Mouse (Mus musculus) neural tube, embryonic 12.5 days (tissue): ENCODE data around the gene Pcsk5. TPM values are rescaled to one million over a fixed set of nuclear protein-coding genes. Genes with fewer than 3 reads are reported as not detected.

Experiments
- ATAC-seq: fragments of 200-750 bp; cut with Nextera tagmentation; 2 replicates; pipeline ENCODE4 v1.8.0; 2017; ENCODE audit warnings: low read depth, mild to moderate bottlenecking, moderate TSS enrichment, moderate library complexity; ENCODE audit not compliant: low FRiP score
- H3K27ac ChIP-seq: fragments of 300-500 bp; sonication (generic); 2 replicates; pipeline ENCODE4 v1.5.1; 2016
- H3K27me3 ChIP-seq: fragments of 300-500 bp; sonication (generic); replicated peaks from 2 replicates; pipeline ENCODE4 v1.6.1; 2016; ENCODE audit warnings: mild to moderate bottlenecking
- H3K36me3 ChIP-seq: fragments of 300-500 bp; sonication (generic); 2 replicates; pipeline ENCODE4 v1.6.1; 2016; ENCODE audit warnings: mild to moderate bottlenecking
- H3K4me1 ChIP-seq: fragments of 300-500 bp; sonication (generic); 2 replicates; pipeline ENCODE4 v1.6.1; 2016
- H3K4me2 ChIP-seq: fragments of 300-500 bp; sonication (generic); replicated peaks from 2 replicates; pipeline ENCODE4 v1.6.1; 2016; ENCODE audit warnings: mild to moderate bottlenecking
- H3K4me3 ChIP-seq: fragments of 300-500 bp; sonication (generic); 2 replicates; pipeline ENCODE4 v1.5.1; 2016
- H3K9ac ChIP-seq: fragments of 300-500 bp; sonication (generic); 2 replicates; pipeline ENCODE4 v1.6.1; 2016; ENCODE audit warnings: mild to moderate bottlenecking
- H3K9me3 ChIP-seq: fragments of 300-500 bp; sonication (generic); 2 replicates; pipeline ENCODE4 v1.6.1; 2016; ENCODE audit warnings: mild to moderate bottlenecking
- WGBS: fragments of 180-500 bp; shearing (Covaris S2); methylation state at CpG from one replicate; pipeline ENCODE4 v1.1.7; 2016; 5-methylcytosine and 5-hydroxymethylcytosine counted together
- polyA plus RNA-seq: library from polyadenylated mRNA; unstranded; fragments of >200 nt; fragmentation: Nextera tagmentation; extraction: Ambion mirVana; gene quantifications from 2 replicates; pipeline ENCODE4 v1.2.1, GENCODE M21; 2016

Gene Pcsk5
- polyA plus RNA-seq, 1 experiment from 2014 or later: 10.4 TPM

DNA sequence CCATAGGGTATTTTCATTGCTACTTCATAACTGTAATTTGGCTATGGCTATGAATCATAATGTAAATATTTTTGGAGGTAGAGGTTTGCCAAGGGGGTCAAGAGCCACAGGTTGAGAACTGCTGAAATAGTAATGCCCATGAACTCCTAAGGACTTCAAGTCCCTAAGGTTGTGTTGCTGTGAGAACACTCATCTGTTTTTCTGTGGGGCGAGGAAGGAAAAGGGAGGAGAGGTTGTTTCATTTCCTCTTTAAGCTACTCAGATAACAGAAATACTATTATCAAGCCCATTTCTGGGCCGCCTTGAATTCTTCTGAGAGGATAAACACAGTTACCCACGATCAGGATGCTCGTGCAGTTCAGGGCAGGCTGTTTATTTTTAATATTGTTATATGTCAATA lies 440.6 kb downstream of the Pcsk5 start:
- no peak for ATAC-seq
- no peaks in the 10 kb centered on the region for H3K27me3 ChIP-seq
- H3K9me3 ChIP-seq: no peaks in the 10 kb centered on the region
- no peak overlapping the region for H3K4me2 ChIP-seq
- 87% methylated on average over 4 of the region's 4 CpGs for WGBS
- no peak overlapping the region for H3K27ac ChIP-seq
- no peak overlapping the region for H3K4me3 ChIP-seq
- H3K9ac ChIP-seq: no peak overlapping the region
- H3K4me1 ChIP-seq: peaks cover 9% of the 10 kb centered on the region
- peaks cover 19% of the 10 kb centered on the region for H3K36me3 ChIP-seq

DNA sequence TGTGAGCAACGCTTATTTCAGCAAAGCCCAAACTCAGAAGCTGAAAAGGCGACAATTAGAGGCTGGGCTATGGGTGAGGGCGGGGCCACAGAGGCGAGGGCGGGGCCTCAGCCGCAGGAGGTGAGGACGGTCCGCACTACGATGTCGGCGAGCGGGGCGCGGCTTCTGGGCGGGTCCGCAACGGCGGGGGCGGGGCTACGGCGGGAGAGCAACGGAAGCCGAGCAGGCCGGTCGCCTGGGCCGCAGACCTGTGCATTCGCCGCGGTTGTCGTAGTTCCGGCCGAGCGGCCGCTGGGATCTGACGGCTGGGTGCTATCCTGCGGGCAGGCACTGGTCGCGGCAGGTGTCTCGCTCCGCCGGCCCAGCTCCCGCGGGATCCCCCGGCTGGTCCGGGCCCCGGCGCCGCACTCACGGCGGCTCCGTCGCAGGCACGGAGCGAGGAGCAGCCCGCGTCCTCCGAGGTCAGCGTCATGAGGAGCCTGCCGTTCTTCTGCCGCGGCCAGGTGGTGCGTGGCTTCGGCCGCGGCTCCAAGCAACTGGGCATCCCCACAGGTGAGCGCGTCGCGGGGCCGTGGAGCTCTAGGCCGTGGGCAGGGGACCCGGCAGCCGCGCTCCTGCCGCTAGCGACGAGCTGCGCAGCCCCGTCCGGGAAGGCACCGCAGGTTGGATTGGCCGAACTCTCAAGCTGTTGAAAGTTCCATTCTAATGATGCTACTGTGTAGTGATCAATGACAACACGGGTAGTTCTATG lies 443.4 kb downstream of the Pcsk5 start, which contains the start of gene Rfk:
Rfk (plus strand) TSS at position 203 of the 751 bp plus-strand sequence.
- no peaks in the 10 kb centered on the region for H3K9me3 ChIP-seq
- peak within 1 kb of the TSS; percentile 66 for H3K4me2 ChIP-seq
- peaks cover 8% of the 10 kb centered on the region for H3K36me3 ChIP-seq
- H3K4me3 ChIP-seq: peak within 1 kb of the TSS; percentile 86
- peak; percentile 98 for ATAC-seq
- H3K4me1 ChIP-seq: peaks cover 9% of the 10 kb centered on the region
- WGBS: under 1% methylated on average over 83 of the region's 83 CpGs
- no peak within 1 kb of the TSS for H3K27ac ChIP-seq
- H3K9ac ChIP-seq: peak within 1 kb of the TSS; percentile 77
- no peaks in the 10 kb centered on the region for H3K27me3 ChIP-seq

DNA sequence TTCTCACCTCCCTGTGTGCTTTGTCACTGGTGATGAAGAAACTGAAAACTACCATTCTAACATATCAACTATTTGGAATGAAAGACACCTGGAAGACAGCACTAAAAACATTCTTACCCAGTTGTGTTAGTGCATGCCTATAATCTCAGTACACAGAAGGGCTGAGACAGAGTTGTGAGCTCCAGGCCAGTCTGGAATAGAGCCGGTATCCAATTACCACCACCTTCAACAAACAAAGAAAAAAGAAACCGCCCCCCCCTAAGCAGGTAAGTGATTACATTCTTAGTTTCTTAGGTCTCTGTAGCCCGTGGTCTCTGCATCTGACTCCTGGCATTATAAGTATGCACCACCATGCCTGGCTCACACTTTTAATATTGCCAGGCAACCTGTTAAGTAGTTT lies 444.6 kb downstream of the Pcsk5 start:
- Histone ChIP-seq H3K27me3 (no peaks in the 10 kb centered on the region), H3K36me3 (no peaks in the 10 kb centered on the region), H3K9ac (no peak overlapping the region), H3K9me3 (no peaks in the 10 kb centered on the region), H3K4me3 (no peak overlapping the region), H3K4me1 (peaks cover 9% of the 10 kb centered on the region), H3K4me2 (no peak overlapping the region; the same call in 1 of the 2 replicates), H3K27ac (no peak overlapping the region)
- no peak for ATAC-seq
- WGBS: 11% methylated on average over 3 of the region's 3 CpGs

DNA sequence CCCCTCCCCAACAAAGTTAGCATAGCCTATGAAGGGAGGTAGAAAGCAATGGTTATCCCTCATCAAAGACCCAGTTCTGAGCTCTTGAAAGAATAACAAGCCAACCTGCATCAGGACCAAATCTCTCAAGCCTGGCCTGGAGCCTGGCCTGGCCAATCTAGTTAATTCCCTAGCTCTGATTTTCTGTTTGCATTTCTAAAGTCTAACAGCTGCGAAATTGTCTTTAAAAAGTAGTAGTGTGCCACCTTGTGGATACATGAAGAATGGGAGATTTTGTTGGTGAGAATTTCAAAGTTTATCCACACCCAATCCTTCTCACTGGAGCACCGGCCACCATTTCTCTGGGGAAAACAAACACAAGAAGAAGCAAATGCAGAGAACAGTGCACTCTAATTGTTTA lies 449.0 kb downstream of the Pcsk5 start:
- H3K4me2 ChIP-seq: no peak overlapping the region
- H3K4me3 ChIP-seq: no peak overlapping the region
- H3K27ac ChIP-seq: no peak overlapping the region
- no peaks in the 10 kb centered on the region for H3K4me1 ChIP-seq
- H3K9me3 ChIP-seq: no peaks in the 10 kb centered on the region
- H3K9ac ChIP-seq: no peak overlapping the region
- no peaks in the 10 kb centered on the region for H3K27me3 ChIP-seq
- ATAC-seq: no peak
- 23% methylated on average over 2 of the region's 2 CpGs for WGBS
- no peaks in the 10 kb centered on the region for H3K36me3 ChIP-seq

DNA sequence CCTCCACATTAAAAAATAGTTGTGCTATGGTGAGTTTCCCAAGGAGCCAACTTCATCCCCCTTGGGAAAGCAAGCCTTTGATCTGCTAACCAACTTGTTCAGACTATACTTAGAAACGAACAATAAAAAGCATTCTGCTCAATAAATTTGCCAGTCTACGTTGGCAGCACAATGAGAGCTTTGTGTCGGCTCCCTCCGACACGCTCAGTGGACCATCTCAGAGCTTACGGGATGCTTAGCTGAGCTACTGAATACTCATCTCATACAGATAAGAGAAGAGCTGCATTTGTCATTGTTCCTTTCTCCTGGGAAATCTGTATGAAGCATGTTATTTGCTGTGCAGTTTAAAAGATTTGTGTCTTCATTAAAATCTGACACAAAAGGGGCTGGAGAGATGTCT lies 451.0 kb downstream of the Pcsk5 start:
- Histone ChIP-seq H3K27ac (no peak overlapping the region), H3K9ac (no peak overlapping the region), H3K4me1 (no peaks in the 10 kb centered on the region), H3K4me3 (no peak overlapping the region), H3K4me2 (no peak overlapping the region), H3K36me3 (no peaks in the 10 kb centered on the region), H3K9me3 (no peaks in the 10 kb centered on the region), H3K27me3 (no peaks in the 10 kb centered on the region)
- 14% methylated on average over 6 of the region's 6 CpGs for WGBS
- ATAC-seq: peak; percentile 67; the same call in 1 of the 2 replicates

DNA sequence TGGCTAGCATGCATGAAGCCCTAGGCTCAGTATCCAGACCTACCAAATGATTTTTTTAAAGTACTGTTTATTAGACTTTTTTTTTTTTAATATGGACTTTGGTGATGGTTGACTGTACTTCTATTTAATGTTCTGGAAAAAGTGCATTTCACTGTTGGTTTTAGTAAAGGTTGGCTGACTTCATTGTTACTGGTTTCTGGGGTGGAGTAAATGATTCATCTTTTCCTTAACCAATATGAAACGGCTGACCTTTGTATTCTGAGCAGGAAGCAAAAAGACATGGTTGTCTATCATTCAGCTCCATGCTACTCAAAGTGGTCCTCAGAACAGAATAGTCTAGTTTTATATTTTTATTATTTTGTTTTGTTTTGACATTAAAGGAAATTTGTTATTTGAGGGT lies 452.0 kb downstream of the Pcsk5 start:
- no peaks in the 10 kb centered on the region for H3K27me3 ChIP-seq
- no peak overlapping the region for H3K4me2 ChIP-seq
- H3K27ac ChIP-seq: no peak overlapping the region
- H3K36me3 ChIP-seq: no peaks in the 10 kb centered on the region
- H3K4me3 ChIP-seq: no peak overlapping the region
- no peaks in the 10 kb centered on the region for H3K9me3 ChIP-seq
- no peaks in the 10 kb centered on the region for H3K4me1 ChIP-seq
- ATAC-seq: no peak
- WGBS: 71% methylated on average over 1 of the region's 1 CpGs
- H3K9ac ChIP-seq: no peak overlapping the region

DNA sequence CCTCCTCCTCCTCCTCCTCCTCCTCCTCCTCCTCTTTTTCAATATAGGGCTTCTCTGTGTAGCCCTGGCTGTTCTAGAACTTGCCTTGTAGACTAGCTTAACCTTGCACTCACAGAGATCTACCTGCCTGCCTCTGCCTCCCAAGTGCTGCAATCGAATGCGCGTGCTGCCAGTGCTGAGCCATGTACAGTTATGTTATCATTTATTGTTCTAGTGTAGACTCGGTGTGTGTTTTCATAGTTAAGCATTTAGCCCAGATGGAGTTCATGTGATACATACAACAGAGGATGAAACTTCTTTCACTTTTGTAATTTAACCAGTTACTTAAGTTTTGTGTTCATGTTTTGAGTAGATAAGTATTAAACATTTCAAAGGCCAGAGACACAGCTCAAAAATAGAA lies 452.4 kb downstream of the Pcsk5 start:
- Histone ChIP-seq H3K27me3 (no peaks in the 10 kb centered on the region), H3K4me3 (no peak overlapping the region), H3K9ac (no peak overlapping the region), H3K27ac (no peak overlapping the region), H3K9me3 (no peaks in the 10 kb centered on the region), H3K36me3 (no peaks in the 10 kb centered on the region), H3K4me1 (no peaks in the 10 kb centered on the region), H3K4me2 (no peak overlapping the region)
- ATAC-seq: no peak
- 96% methylated on average over 4 of the region's 4 CpGs for WGBS

DNA sequence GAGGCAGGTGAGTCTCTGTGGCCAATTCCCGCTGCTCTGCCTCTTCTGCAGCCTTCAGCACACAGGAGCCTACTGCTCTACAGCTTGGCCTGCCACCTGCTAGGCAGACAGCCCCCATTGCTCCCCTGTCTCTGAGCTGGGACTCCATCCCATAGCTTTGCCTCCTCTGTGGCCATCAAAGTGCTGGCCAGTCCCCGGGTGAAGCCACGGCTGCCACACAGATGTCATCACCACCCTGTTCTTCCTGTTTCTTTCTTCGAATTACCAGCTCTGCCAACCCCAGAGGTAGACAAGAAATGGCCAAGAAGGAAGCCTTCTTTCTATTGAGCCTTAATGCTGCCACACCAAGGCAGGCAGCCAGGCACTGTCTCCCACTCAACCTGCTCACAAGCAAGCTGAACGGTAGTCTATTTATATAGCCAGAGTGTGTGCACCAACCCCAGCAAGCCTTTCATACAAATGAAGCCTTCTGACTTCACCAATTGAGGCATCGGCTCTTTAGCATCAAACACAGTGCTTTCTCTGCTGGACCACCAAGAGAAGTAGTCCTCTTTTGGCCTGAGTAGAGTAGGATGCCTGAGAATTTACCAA lies 454.5 kb downstream of the Pcsk5 start:
- Histone ChIP-seq H3K27me3 (no peaks in the 10 kb centered on the region), H3K27ac (no peak overlapping the region)
- 82% methylated on average over 6 of the region's 6 CpGs for WGBS

More for the DNA sequence above, 454.5 kb downstream of the Pcsk5 start:
- ATAC-seq: no peak
- H3K4me2 ChIP-seq: no peak overlapping the region
- no peak overlapping the region for H3K4me3 ChIP-seq
- no peaks in the 10 kb centered on the region for H3K36me3 ChIP-seq
- no peaks in the 10 kb centered on the region for H3K4me1 ChIP-seq
- H3K9me3 ChIP-seq: no peaks in the 10 kb centered on the region
- no peak overlapping the region for H3K9ac ChIP-seq
